Mouse (Mus musculus): ENCODE data around the gene 1600002K03Rik. TPM values are rescaled to one million over a fixed set of nuclear protein-coding genes. Genes with fewer than 3 reads are reported as not detected.

Gene 1600002K03Rik
- polyA plus RNA-seq, 1 experiment from 2014 or later = 10.7 TPM

- Histone ChIP-seq H3K4me2 (ENCODE audit: low read depth, low read length) (peak overlapping the region; percentile 91), H3K9ac (ENCODE audit: low read length) (peak overlapping the region; percentile 99), H3K4me3 (ENCODE audit: low read length) (peak overlapping the region; percentile 92), H3K27ac (ENCODE audit: low read length) (peak overlapping the region; percentile 98), H3K4me1 (ENCODE audit: control insufficient read depth, insufficient read depth, low read length) (peaks cover 64% of the 10 kb centered on the region), H3K36me3 (ENCODE audit: control insufficient read depth, insufficient read depth) (peaks cover 43% of the 10 kb centered on the region), H3K27me3 (ENCODE audit: control insufficient read depth, insufficient read depth, low read length) (no peaks in the 10 kb centered on the region), H3K9me3 (replicated peaks; ENCODE audit: control insufficient read depth, low read length) (no peaks in the 10 kb centered on the region)
- WGBS = under 1% methylated on average over 58 of the region's 71 CpGs
- no peak for ATAC-seq (replicated peaks; ENCODE audit: extremely low read depth, insufficient read depth, low FRiP score)
Observed at GRCm38 (mm10) chr10:80150226-80151210, 22.2 kb upstream of the 1600002K03Rik start.

- H3K27me3 ChIP-seq (ENCODE audit: control insufficient read depth, insufficient read depth, low read length) = no peaks in the 10 kb centered on the region
- H3K4me3 ChIP-seq (ENCODE audit: low read length) = peak overlapping the region; percentile 92
- peaks cover 58% of the 10 kb centered on the region for H3K4me1 ChIP-seq (ENCODE audit: control insufficient read depth, insufficient read depth, low read length)
- peaks cover 44% of the 10 kb centered on the region for H3K36me3 ChIP-seq (ENCODE audit: control insufficient read depth, insufficient read depth)
- WGBS = under 1% methylated on average over 26 of the region's 26 CpGs
- H3K9me3 ChIP-seq (replicated peaks; ENCODE audit: control insufficient read depth, low read length) = no peaks in the 10 kb centered on the region
- ATAC-seq (replicated peaks; ENCODE audit: extremely low read depth, insufficient read depth, low FRiP score) = no peak
- peak overlapping the region; percentile 91 for H3K4me2 ChIP-seq (ENCODE audit: low read depth, low read length)
- peak overlapping the region; percentile 99 for H3K9ac ChIP-seq (ENCODE audit: low read length)
- peak overlapping the region; percentile 98 for H3K27ac ChIP-seq (ENCODE audit: low read length)
Observed at GRCm38 (mm10) chr10:80151211-80152034, 21.3 kb upstream of the 1600002K03Rik start.

GRCm38 (mm10) chr10:80152071-80152872 is 20.5 kb upstream of the 1600002K03Rik start:
- H3K27me3 ChIP-seq (ENCODE audit: control insufficient read depth, insufficient read depth, low read length) = no peaks in the 10 kb centered on the region
- peaks cover 51% of the 10 kb centered on the region for H3K36me3 ChIP-seq (ENCODE audit: control insufficient read depth, insufficient read depth)
- H3K4me3 ChIP-seq (ENCODE audit: low read length) = peak overlapping the region; percentile 92
- H3K9ac ChIP-seq (ENCODE audit: low read length) = peak overlapping the region; percentile 99
- 6% methylated on average over 15 of the region's 15 CpGs for WGBS
- H3K4me2 ChIP-seq (ENCODE audit: low read depth, low read length) = peak overlapping the region; percentile 91
- peak overlapping the region; percentile 98 for H3K27ac ChIP-seq (ENCODE audit: low read length)
- peaks cover 58% of the 10 kb centered on the region for H3K4me1 ChIP-seq (ENCODE audit: control insufficient read depth, insufficient read depth, low read length)
- H3K9me3 ChIP-seq (replicated peaks; ENCODE audit: control insufficient read depth, low read length) = no peaks in the 10 kb centered on the region
- ATAC-seq (replicated peaks; ENCODE audit: extremely low read depth, insufficient read depth, low FRiP score) = no peak

- Histone ChIP-seq H3K27me3 (ENCODE audit: control insufficient read depth, insufficient read depth, low read length) (no peaks in the 10 kb centered on the region), H3K4me3 (ENCODE audit: low read length) (peak overlapping the region; percentile 92), H3K27ac (ENCODE audit: low read length) (peak overlapping the region; percentile 98), H3K4me2 (ENCODE audit: low read depth, low read length) (peak overlapping the region; percentile 91), H3K9ac (ENCODE audit: low read length) (peak overlapping the region; percentile 99), H3K9me3 (replicated peaks; ENCODE audit: control insufficient read depth, low read length) (no peaks in the 10 kb centered on the region), H3K4me1 (ENCODE audit: control insufficient read depth, insufficient read depth, low read length) (peaks cover 57% of the 10 kb centered on the region), H3K36me3 (ENCODE audit: control insufficient read depth, insufficient read depth) (peaks cover 54% of the 10 kb centered on the region)
- WGBS = 17% methylated on average over 3 of the region's 3 CpGs
- ATAC-seq (replicated peaks; ENCODE audit: extremely low read depth, insufficient read depth, low FRiP score) = no peak
Observed at GRCm38 (mm10) chr10:80152873-80153260, 19.9 kb upstream of the 1600002K03Rik start.

DNA sequence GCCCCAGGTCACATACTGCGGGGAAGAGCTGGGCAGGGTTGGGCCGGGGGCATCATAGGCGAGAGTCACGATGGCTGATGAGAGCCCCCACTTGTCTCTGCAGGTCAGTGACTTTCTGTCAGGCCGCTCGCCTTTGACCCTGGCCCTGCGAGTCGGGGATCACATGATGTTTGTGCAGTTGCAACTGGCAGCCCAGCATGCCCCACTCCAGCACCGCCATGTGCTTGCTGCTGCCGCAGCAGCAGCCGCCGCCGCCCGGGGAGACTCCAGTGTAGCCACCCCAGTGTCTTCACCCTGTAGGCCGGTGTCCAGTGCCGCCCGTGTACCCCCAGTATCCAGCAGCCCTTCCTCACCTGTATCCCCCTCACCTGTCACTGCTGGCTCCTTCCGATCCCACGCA is 19.0 kb upstream of the 1600002K03Rik start:
- 88% methylated on average over 19 of the region's 19 CpGs for WGBS
- no peak overlapping the region for H3K4me3 ChIP-seq (ENCODE audit: low read length)

GRCm38 (mm10) chr10:80154384-80154783 is 18.4 kb upstream of the 1600002K03Rik start:
- no peaks in the 10 kb centered on the region for H3K27me3 ChIP-seq (ENCODE audit: control insufficient read depth, insufficient read depth, low read length)
- H3K4me3 ChIP-seq (ENCODE audit: low read length) = no peak overlapping the region
- no peaks in the 10 kb centered on the region for H3K9me3 ChIP-seq (replicated peaks; ENCODE audit: control insufficient read depth, low read length)
- H3K9ac ChIP-seq (ENCODE audit: low read length) = no peak overlapping the region
- no peak overlapping the region for H3K27ac ChIP-seq (ENCODE audit: low read length)
- H3K4me1 ChIP-seq (ENCODE audit: control insufficient read depth, insufficient read depth, low read length) = peaks cover 71% of the 10 kb centered on the region
- H3K4me2 ChIP-seq (ENCODE audit: low read depth, low read length) = no peak overlapping the region
- ATAC-seq (replicated peaks; ENCODE audit: extremely low read depth, insufficient read depth, low FRiP score) = no peak
- H3K36me3 ChIP-seq (ENCODE audit: control insufficient read depth, insufficient read depth) = peaks cover 54% of the 10 kb centered on the region
- 80% methylated on average over 7 of the region's 7 CpGs for WGBS

More for the DNA sequence above, 19.0 kb upstream of the 1600002K03Rik start:
- H3K9ac ChIP-seq (ENCODE audit: low read length) = no peak overlapping the region
- H3K27me3 ChIP-seq (ENCODE audit: control insufficient read depth, insufficient read depth, low read length) = no peaks in the 10 kb centered on the region
- H3K4me1 ChIP-seq (ENCODE audit: control insufficient read depth, insufficient read depth, low read length) = peaks cover 64% of the 10 kb centered on the region
- 0 out of 2 replicates have a peak overlapping the region, but pooled peaks have one; percentile 23 for H3K27ac ChIP-seq (ENCODE audit: low read length)
- no peak overlapping the region for H3K4me2 ChIP-seq (ENCODE audit: low read depth, low read length)
- H3K36me3 ChIP-seq (ENCODE audit: control insufficient read depth, insufficient read depth) = peaks cover 54% of the 10 kb centered on the region
- H3K9me3 ChIP-seq (replicated peaks; ENCODE audit: control insufficient read depth, low read length) = no peaks in the 10 kb centered on the region
- ATAC-seq (replicated peaks; ENCODE audit: extremely low read depth, insufficient read depth, low FRiP score) = no peak

DNA sequence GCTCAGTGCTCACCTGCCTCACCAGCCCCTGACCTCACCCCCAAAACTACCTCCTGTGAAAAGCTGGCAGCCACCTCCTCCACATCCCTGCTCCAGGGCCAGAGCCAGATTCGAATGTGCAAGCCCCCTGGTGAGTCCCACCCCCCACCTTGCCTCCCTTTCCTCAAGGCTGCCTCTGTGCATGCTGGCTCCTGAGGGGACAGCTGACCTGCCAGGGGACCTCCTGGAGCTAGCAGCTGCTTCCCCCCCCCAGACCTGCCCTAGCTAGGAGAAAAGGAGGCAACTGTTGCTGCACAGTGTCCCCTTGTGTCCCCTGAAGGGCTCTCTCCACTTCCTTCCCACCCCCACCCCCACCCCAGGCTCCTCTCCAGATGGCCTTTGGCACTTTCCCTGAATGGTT is 17.5 kb upstream of the 1600002K03Rik start:
- no peaks in the 10 kb centered on the region for H3K27me3 ChIP-seq (ENCODE audit: control insufficient read depth, insufficient read depth, low read length)
- no peak overlapping the region for H3K4me2 ChIP-seq (ENCODE audit: low read depth, low read length)
- H3K4me1 ChIP-seq (ENCODE audit: control insufficient read depth, insufficient read depth, low read length) = peaks cover 75% of the 10 kb centered on the region
- H3K4me3 ChIP-seq (ENCODE audit: low read length) = no peak overlapping the region
- peaks cover 54% of the 10 kb centered on the region for H3K36me3 ChIP-seq (ENCODE audit: control insufficient read depth, insufficient read depth)
- ATAC-seq (replicated peaks; ENCODE audit: extremely low read depth, insufficient read depth, low FRiP score) = no peak
- H3K9me3 ChIP-seq (replicated peaks; ENCODE audit: control insufficient read depth, low read length) = no peaks in the 10 kb centered on the region
- H3K27ac ChIP-seq (ENCODE audit: low read length) = no peak overlapping the region
- peak overlapping the region; percentile 4; the same call in 1 of the 2 replicates for H3K9ac ChIP-seq (ENCODE audit: low read length)
- 50% methylated on average over 1 of the region's 1 CpGs for WGBS

DNA sequence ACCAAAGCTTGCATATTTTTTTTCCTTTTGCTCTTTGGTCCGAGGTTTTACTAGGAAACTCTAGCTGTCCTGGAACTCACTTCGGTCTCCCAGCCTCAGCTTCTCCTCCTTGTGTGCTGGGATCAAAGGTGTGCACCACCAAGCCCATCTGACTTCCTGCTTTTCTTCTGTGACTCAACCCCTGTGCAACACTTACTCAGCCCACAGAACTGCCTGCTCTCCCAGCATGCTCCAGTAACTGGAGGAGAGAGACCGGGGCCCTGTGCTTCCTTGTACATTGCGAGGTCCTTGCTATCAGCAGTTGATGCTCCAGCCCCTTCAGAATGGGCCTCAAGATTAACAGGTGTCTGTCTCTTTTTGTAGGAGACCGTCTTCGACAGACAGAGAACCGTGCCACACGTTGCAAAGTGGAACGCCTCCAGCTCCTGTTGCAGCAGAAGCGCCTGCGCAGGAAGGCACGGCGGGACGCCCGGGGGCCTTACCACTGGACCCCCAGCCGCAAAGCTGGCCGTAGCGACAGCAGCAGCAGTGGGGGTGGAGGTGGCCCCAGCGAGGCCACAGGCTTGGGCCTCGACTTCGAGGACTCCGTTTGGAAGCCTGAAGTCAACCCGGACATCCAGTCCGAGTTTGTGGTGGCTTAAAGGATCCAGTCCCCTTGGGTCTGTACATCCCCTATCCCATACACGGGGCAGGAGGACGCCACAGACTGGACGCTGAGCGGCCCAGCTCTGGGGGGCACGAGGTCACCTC is 16.6 kb upstream of the 1600002K03Rik start:
- Histone ChIP-seq H3K4me1 (ENCODE audit: control insufficient read depth, insufficient read depth, low read length) (peaks cover 84% of the 10 kb centered on the region), H3K27me3 (ENCODE audit: control insufficient read depth, insufficient read depth, low read length) (no peaks in the 10 kb centered on the region), H3K9ac (ENCODE audit: low read length) (no peak overlapping the region; the same call in 1 of the 2 replicates), H3K4me3 (ENCODE audit: low read length) (no peak overlapping the region), H3K4me2 (ENCODE audit: low read depth, low read length) (no peak overlapping the region), H3K27ac (ENCODE audit: low read length) (peak overlapping the region; percentile 74), H3K36me3 (ENCODE audit: control insufficient read depth, insufficient read depth) (peaks cover 54% of the 10 kb centered on the region), H3K9me3 (replicated peaks; ENCODE audit: control insufficient read depth, low read length) (no peaks in the 10 kb centered on the region)
- WGBS = 75% methylated on average over 29 of the region's 29 CpGs
- ATAC-seq (replicated peaks; ENCODE audit: extremely low read depth, insufficient read depth, low FRiP score) = no peak

Data from heart, embryonic 16.5 days (tissue).